Comparison of ENCODE assay signal across 10 mouse cellular contexts in genomic region chr9:75253766-75254165, GRCm38 (mm10). TPM values are rescaled to one million over a fixed set of nuclear protein-coding genes. Genes with fewer than 3 reads are reported as not detected.
DNase-seq lines count a peak whose midpoint lies in the region; ATAC-seq and TF ChIP-seq lines count a peak whose summit lies in the region.
"Had no signal": no experiment of that assay in that cellular context is flagged by ENCODE, and none has a peak within 500 bp of the region (broad histone marks: within the 10 kb centered on the region; RNA-seq: fewer than 3 reads in every experiment).

No protein-coding gene starts in this region.

- no peak overlapping the region for H3K9ac ChIP-seq in forebrain, embryonic 11.5 days (ENCODE audit: low read length)
- no peak overlapping the region for H3K9ac ChIP-seq in lung, embryonic 14.5 days
- H3K9ac ChIP-seq in hindbrain, embryonic 15.5 days = no peak overlapping the region
- H3K9ac ChIP-seq in neural tube, embryonic 15.5 days (replicated peaks) = no peak overlapping the region
- H3K9ac ChIP-seq in intestine, embryonic 16.5 days (ENCODE audit: low read depth, low read length) = no peak overlapping the region
- H3K9ac ChIP-seq: embryonic facial prominence, embryonic 15.5 days; limb, embryonic 15.5 days had no signal

- no peaks in the 10 kb centered on the region for H3K36me3 ChIP-seq in forebrain, embryonic 10.5 days (replicated peaks)
- H3K36me3 ChIP-seq in forebrain, embryonic 11.5 days (ENCODE audit: control insufficient read depth, insufficient read depth, low read length) = no peaks in the 10 kb centered on the region
- H3K36me3 ChIP-seq in lung, embryonic 14.5 days (ENCODE audit: insufficient read depth) = peaks cover 11% of the 10 kb centered on the region; the same call in 1 of the 2 replicates
- H3K36me3 ChIP-seq in hindbrain, embryonic 15.5 days = no peaks in the 10 kb centered on the region
- no peaks in the 10 kb centered on the region for H3K36me3 ChIP-seq in neural tube, embryonic 15.5 days
- H3K36me3 ChIP-seq in intestine, embryonic 16.5 days (ENCODE audit: control insufficient read depth, insufficient read depth, low read length) = no peaks in the 10 kb centered on the region
- H3K36me3 ChIP-seq: embryonic facial prominence, embryonic 15.5 days; limb, embryonic 15.5 days had no signal

- no peak for DNase-seq in forebrain, embryonic 10.5 days (ENCODE audit: extremely low spot score, low spot score)
- DNase-seq in forebrain, embryonic 11.5 days (ENCODE audit: low spot score) = no peak
- no peak for DNase-seq in lung, embryonic 14.5 days
- DNase-seq in lung, postnatal 14 days = no peak
- DNase-seq in ovary, postnatal 10 days (ENCODE audit: low spot score) = no peak

- no peak overlapping the region for H3K4me2 ChIP-seq in forebrain, embryonic 11.5 days (ENCODE audit: low read depth, low read length, severe bottlenecking)
- H3K4me2 ChIP-seq in lung, embryonic 14.5 days = no peak overlapping the region
- no peak overlapping the region for H3K4me2 ChIP-seq in hindbrain, embryonic 15.5 days
- H3K4me2 ChIP-seq in neural tube, embryonic 15.5 days = no peak overlapping the region
- no peak overlapping the region for H3K4me2 ChIP-seq in intestine, embryonic 16.5 days (ENCODE audit: low read depth, low read length)
- H3K4me2 ChIP-seq: embryonic facial prominence, embryonic 15.5 days; limb, embryonic 15.5 days had no signal

- no peak for TF ChIP-seq CTCF in lung, embryonic 14.5 days (IDR thresholded peaks at IDR 0.05; ENCODE audit: low read depth)

- WGBS in forebrain, embryonic 10.5 days = 58% methylated on average over 3 of the region's 3 CpGs
- 46% methylated on average over 3 of the region's 3 CpGs for WGBS in forebrain, embryonic 11.5 days
- 31% methylated on average over 3 of the region's 3 CpGs for WGBS in lung, embryonic 14.5 days
- 42% methylated on average over 3 of the region's 3 CpGs for WGBS in hindbrain, embryonic 15.5 days
- 60% methylated on average over 3 of the region's 3 CpGs for WGBS in neural tube, embryonic 15.5 days
- 51% methylated on average over 3 of the region's 3 CpGs for WGBS in intestine, embryonic 16.5 days

- H3K27ac ChIP-seq in forebrain, embryonic 10.5 days = peak overlapping the region; percentile 44; the same call in 1 of the 2 replicates
- no peak overlapping the region for H3K27ac ChIP-seq in forebrain, embryonic 11.5 days (ENCODE audit: low read depth, low read length)
- H3K27ac ChIP-seq in lung, embryonic 14.5 days (ENCODE audit: low read depth) = 0 out of 2 replicates have a peak overlapping the region, but pooled peaks have one; percentile 5
- H3K27ac ChIP-seq in hindbrain, embryonic 15.5 days (replicated peaks) = peak overlapping the region; percentile 86
- H3K27ac ChIP-seq in neural tube, embryonic 15.5 days (replicated peaks) = peak overlapping the region; percentile 79
- H3K27ac ChIP-seq in intestine, embryonic 16.5 days (ENCODE audit: low read length) = no peak overlapping the region
- H3K27ac ChIP-seq: embryonic facial prominence, embryonic 15.5 days; limb, embryonic 15.5 days had no signal

- no peaks in the 10 kb centered on the region for H3K27me3 ChIP-seq in forebrain, embryonic 10.5 days (ENCODE audit: poor library complexity, severe bottlenecking)
- H3K27me3 ChIP-seq in forebrain, embryonic 11.5 days (ENCODE audit: control insufficient read depth, insufficient read depth, low read length) = no peaks in the 10 kb centered on the region
- H3K27me3 ChIP-seq in lung, embryonic 14.5 days (ENCODE audit: insufficient read depth, low read length) = no peaks in the 10 kb centered on the region
- no peaks in the 10 kb centered on the region for H3K27me3 ChIP-seq in hindbrain, embryonic 15.5 days
- no peaks in the 10 kb centered on the region for H3K27me3 ChIP-seq in neural tube, embryonic 15.5 days (replicated peaks)
- H3K27me3 ChIP-seq in intestine, embryonic 16.5 days (replicated peaks; ENCODE audit: control insufficient read depth, insufficient read depth, low read length) = no peaks in the 10 kb centered on the region
- H3K27me3 ChIP-seq: embryonic facial prominence, embryonic 15.5 days; limb, embryonic 15.5 days had no signal

- H3K4me3 ChIP-seq in forebrain, embryonic 10.5 days = no peak overlapping the region
- no peak overlapping the region for H3K4me3 ChIP-seq in forebrain, embryonic 11.5 days (ENCODE audit: low read depth, low read length)
- H3K4me3 ChIP-seq in lung, embryonic 14.5 days (ENCODE audit: low read depth, low read length) = no peak overlapping the region
- H3K4me3 ChIP-seq in hindbrain, embryonic 15.5 days = no peak overlapping the region
- H3K4me3 ChIP-seq in neural tube, embryonic 15.5 days (replicated peaks) = no peak overlapping the region
- H3K4me3 ChIP-seq in intestine, embryonic 16.5 days (ENCODE audit: low read length) = no peak overlapping the region
- H3K4me3 ChIP-seq: embryonic facial prominence, embryonic 15.5 days; limb, embryonic 15.5 days had no signal

- no peaks in the 10 kb centered on the region for H3K9me3 ChIP-seq in forebrain, embryonic 10.5 days
- no peaks in the 10 kb centered on the region for H3K9me3 ChIP-seq in forebrain, embryonic 11.5 days (ENCODE audit: control insufficient read depth, low read length)
- H3K9me3 ChIP-seq in lung, embryonic 14.5 days (ENCODE audit: low read depth, low read length) = no peaks in the 10 kb centered on the region
- H3K9me3 ChIP-seq in hindbrain, embryonic 15.5 days = no peaks in the 10 kb centered on the region
- no peaks in the 10 kb centered on the region for H3K9me3 ChIP-seq in neural tube, embryonic 15.5 days (replicated peaks)
- H3K9me3 ChIP-seq in intestine, embryonic 16.5 days (ENCODE audit: control insufficient read depth, low read length) = no peaks in the 10 kb centered on the region
- H3K9me3 ChIP-seq: embryonic facial prominence, embryonic 15.5 days; limb, embryonic 15.5 days had no signal

- ATAC-seq in forebrain, embryonic 11.5 days (replicated peaks; ENCODE audit: low FRiP score) = no peak
- ATAC-seq in lung, embryonic 14.5 days (ENCODE audit: insufficient read depth) = no peak
- no peak for ATAC-seq in hindbrain, embryonic 15.5 days (ENCODE audit: low FRiP score, low read depth)
- ATAC-seq in neural tube, embryonic 15.5 days (ENCODE audit: low FRiP score) = no peak
- no peak for ATAC-seq in intestine, embryonic 16.5 days

- H3K4me1 ChIP-seq in forebrain, embryonic 10.5 days = peaks cover 22% of the 10 kb centered on the region
- H3K4me1 ChIP-seq in forebrain, embryonic 11.5 days (replicated peaks; ENCODE audit: control insufficient read depth, insufficient read depth, low read length) = no peaks in the 10 kb centered on the region
- H3K4me1 ChIP-seq in lung, embryonic 14.5 days (ENCODE audit: insufficient read depth) = 0 out of 2 replicates have a peak, but pooled peaks cover 2% of the 10 kb centered on the region
- H3K4me1 ChIP-seq in hindbrain, embryonic 15.5 days (replicated peaks) = peaks cover 22% of the 10 kb centered on the region
- peaks cover 18% of the 10 kb centered on the region for H3K4me1 ChIP-seq in neural tube, embryonic 15.5 days
- H3K4me1 ChIP-seq in intestine, embryonic 16.5 days (ENCODE audit: control insufficient read depth, insufficient read depth, low read length) = no peaks in the 10 kb centered on the region

RNA-seq across cellular contexts. Expression of gene Myo5c, which starts 21.9 kb away (rescaled TPM):
- 0.61 and 1.1 TPM in 2 replicates for polyA plus RNA-seq in forebrain, embryonic 10.5 days (2016; fragmentation: Nextera tagmentation; extraction: Ambion mirVana)
- polyA plus RNA-seq in forebrain, embryonic 11.5 days (2014; fragmentation: Nextera tagmentation; extraction: Ambion mirVana) = 0.55 and 0.72 TPM in 2 replicates
- polyA plus RNA-seq in lung, embryonic 14.5 days (2014; fragmentation: Nextera tagmentation; extraction: Ambion mirVana) = 28.9 and 29.9 TPM in 2 replicates
- 0.28 and 0.54 TPM in 2 replicates for polyA plus RNA-seq in hindbrain, embryonic 15.5 days (2015; fragmentation: Nextera tagmentation; extraction: Ambion mirVana)
- 0.33 and 0.97 TPM in 2 replicates for polyA plus RNA-seq in neural tube, embryonic 15.5 days (2015; fragmentation: Nextera tagmentation; extraction: Ambion mirVana)
- 4.4 and 5.0 TPM in 2 replicates for polyA plus RNA-seq in intestine, embryonic 16.5 days (2015; fragmentation: Nextera tagmentation; extraction: Ambion mirVana)

RNA-seq across cellular contexts. Expression of gene Gnb5, which starts 52.3 kb away (rescaled TPM):
- 24.0 and 27.9 TPM in 2 replicates for polyA plus RNA-seq in forebrain, embryonic 10.5 days (2016; fragmentation: Nextera tagmentation; extraction: Ambion mirVana)
- 31.1 and 34.1 TPM in 2 replicates for polyA plus RNA-seq in forebrain, embryonic 11.5 days (2014; fragmentation: Nextera tagmentation; extraction: Ambion mirVana)
- 17.9 and 18.2 TPM in 2 replicates for polyA plus RNA-seq in lung, embryonic 14.5 days (2014; fragmentation: Nextera tagmentation; extraction: Ambion mirVana)
- polyA plus RNA-seq in hindbrain, embryonic 15.5 days (2015; fragmentation: Nextera tagmentation; extraction: Ambion mirVana) = 81.3 and 83.9 TPM in 2 replicates
- 85.1 and 97.4 TPM in 2 replicates for polyA plus RNA-seq in neural tube, embryonic 15.5 days (2015; fragmentation: Nextera tagmentation; extraction: Ambion mirVana)
- polyA plus RNA-seq in intestine, embryonic 16.5 days (2015; fragmentation: Nextera tagmentation; extraction: Ambion mirVana) = 15.8 and 16.2 TPM in 2 replicates

Comparison
In these comparisons a context has a peak if more than half of its experiments do, and no peak if none do; other contexts are left out.
1. H3K27ac ChIP-seq: peak in forebrain, embryonic 10.5 days (single experiment), lung, embryonic 14.5 days (single experiment), hindbrain, embryonic 15.5 days (single experiment) and neural tube, embryonic 15.5 days (single experiment); none in forebrain, embryonic 11.5 days (single experiment) and intestine, embryonic 16.5 days (single experiment).